Mouse (Mus musculus) forebrain, embryonic 12.5 days (tissue): ENCODE results near the gene Smarca4. TPM values are rescaled to one million over a fixed set of nuclear protein-coding genes. Genes with fewer than 3 reads are reported as not detected.

Source experiments
- ATAC-seq: fragments of 200-750 bp; cut with Nextera tagmentation; 2 replicates; pipeline ENCODE4 v1.8.0; 2017; ENCODE audit warnings: moderate TSS enrichment; ENCODE audit not compliant: low FRiP score
- H3K27ac ChIP-seq: fragments of 300-500 bp; sonication (generic); 2 replicates; pipeline ENCODE4 v1.5.1; 2016; ENCODE audit warnings: mild to moderate bottlenecking
- H3K27me3 ChIP-seq: fragments of 300-500 bp; sonication (generic); 2 replicates; pipeline ENCODE4 v1.6.1; 2016; ENCODE audit warnings: mild to moderate bottlenecking
- H3K36me3 ChIP-seq: fragments of 300-500 bp; sonication (generic); replicated peaks from 2 replicates; pipeline ENCODE4 v1.6.1; 2016; ENCODE audit warnings: mild to moderate bottlenecking
- H3K4me1 ChIP-seq: fragments of 300-500 bp; sonication (generic); 2 replicates; pipeline ENCODE4 v1.6.1; 2016
- H3K4me2 ChIP-seq: fragments of 300-500 bp; sonication (generic); 2 replicates; pipeline ENCODE4 v1.6.1; 2016; ENCODE audit warnings: mild to moderate bottlenecking, moderate library complexity
- H3K4me3 ChIP-seq: fragments of 300-500 bp; sonication (generic); replicated peaks from 2 replicates; pipeline ENCODE4 v1.5.1; 2016; ENCODE audit warnings: mild to moderate bottlenecking
- H3K9ac ChIP-seq: fragments of 300-500 bp; sonication (generic); 2 replicates; pipeline ENCODE4 v1.6.1; 2016; ENCODE audit warnings: mild to moderate bottlenecking
- H3K9me3 ChIP-seq: fragments of 300-500 bp; sonication (generic); 2 replicates; pipeline ENCODE4 v1.6.1; 2016
- WGBS: fragments of 180-500 bp; shearing (Covaris S2); methylation state at CpG from one replicate; pipeline ENCODE4 v1.1.7; 2016; 5-methylcytosine and 5-hydroxymethylcytosine counted together
- microRNA counts: library from miRNA; unstranded; fragments of <30 nt; microRNA quantifications from one replicate; lab custom pipeline; 2017
- microRNA-seq: library from miRNA; unstranded; fragments of <30 nt; microRNA quantifications from one replicate; pipeline ENCODE4, GENCODE M21; 2017
- polyA plus RNA-seq: library from polyadenylated mRNA; unstranded; fragments of >200 nt; fragmentation: Nextera tagmentation; extraction: Ambion mirVana; gene quantifications from 2 replicates; pipeline ENCODE4 v1.2.1, GENCODE M21; 2016

Smarca4 gene
- polyA plus RNA-seq, 1 experiment from 2014 or later = 184 TPM

GRCm38 (mm10) chr9:21750370-21750769 is 134.4 kb downstream of the Smarca4 start:
- no peak overlapping the region for H3K9ac ChIP-seq
- no peak for ATAC-seq
- H3K4me2 ChIP-seq = no peak overlapping the region
- H3K36me3 ChIP-seq = peaks cover 65% of the 10 kb centered on the region
- H3K27ac ChIP-seq = no peak overlapping the region
- WGBS = 76% methylated on average over 3 of the region's 3 CpGs
- H3K4me3 ChIP-seq = no peak overlapping the region
- H3K9me3 ChIP-seq = no peaks in the 10 kb centered on the region
- no peaks in the 10 kb centered on the region for H3K27me3 ChIP-seq
- H3K4me1 ChIP-seq = no peaks in the 10 kb centered on the region

GRCm38 (mm10) chr9:21751347-21751746 is 135.4 kb downstream of the Smarca4 start:
- no peak for ATAC-seq
- 71% methylated on average over 6 of the region's 6 CpGs for WGBS
- H3K9ac ChIP-seq = no peak overlapping the region
- H3K4me2 ChIP-seq = no peak overlapping the region
- no peak overlapping the region for H3K4me3 ChIP-seq
- 0 out of 2 replicates have a peak overlapping the region, but pooled peaks have one; percentile 2 for H3K27ac ChIP-seq
- peaks cover 62% of the 10 kb centered on the region for H3K36me3 ChIP-seq
- no peaks in the 10 kb centered on the region for H3K27me3 ChIP-seq
- no peaks in the 10 kb centered on the region for H3K9me3 ChIP-seq
- H3K4me1 ChIP-seq = no peaks in the 10 kb centered on the region

- no peaks in the 10 kb centered on the region for H3K27me3 ChIP-seq
- H3K4me3 ChIP-seq = no peak overlapping the region
- H3K4me2 ChIP-seq = no peak overlapping the region
- H3K9me3 ChIP-seq = no peaks in the 10 kb centered on the region
- WGBS = 63% methylated on average over 10 of the region's 10 CpGs
- H3K4me1 ChIP-seq = no peaks in the 10 kb centered on the region
- H3K9ac ChIP-seq = no peak overlapping the region
- peaks cover 62% of the 10 kb centered on the region for H3K36me3 ChIP-seq
- ATAC-seq = no peak
- peak overlapping the region; percentile 54; the same call in 1 of the 2 replicates for H3K27ac ChIP-seq
Measured at GRCm38 (mm10) chr9:21752252-21752792, 136.4 kb downstream of the Smarca4 start.

MicroRNAs encoded within 50 kb of the gene (microRNA counts, 519-probe panel; counts per million panel counts)
- microRNA mmu-miR-1946b (lab: Ali Mortazavi, UCI) = not detected

Small RNA genes lying within 50 kb of the gene (microRNA-seq; reads per million reads assigned to microRNA genes)
- gene Mir1946b = not detected

Other genes with a start within 250 kb of the Smarca4 start
- gene Ilf3, start 248.3 kb upstream of the Smarca4 start, polyA plus RNA-seq = 335 and 363 TPM in 2 replicates
- gene Qtrt1, start 204.3 kb upstream of the Smarca4 start, polyA plus RNA-seq = 43.5 and 50.8 TPM in 2 replicates
- gene Dnm2, start 191.3 kb upstream of the Smarca4 start, polyA plus RNA-seq = 73.8 and 78.4 TPM in 2 replicates
- gene Tmed1, start 105.9 kb upstream of the Smarca4 start, polyA plus RNA-seq = 68.0 and 68.2 TPM in 2 replicates
- 4.9 and 7.2 TPM in 2 replicates for gene AB124611, start 90.0 kb upstream of the Smarca4 start, polyA plus RNA-seq
- 54.7 and 62.5 TPM in 2 replicates for gene Carm1, start 69.3 kb upstream of the Smarca4 start, polyA plus RNA-seq
- gene Timm29, start 23.4 kb upstream of the Smarca4 start, polyA plus RNA-seq = 54.5 and 55.9 TPM in 2 replicates
- gene Yipf2, start 23.3 kb upstream of the Smarca4 start, polyA plus RNA-seq = 17.3 TPM in 2 replicates
- gene Ldlr, start 107.3 kb downstream of the Smarca4 start, polyA plus RNA-seq = 34.1 and 40.3 TPM in 2 replicates
- gene Spc24, start 144.1 kb downstream of the Smarca4 start, polyA plus RNA-seq = 112 and 118 TPM in 2 replicates
- gene Kank2, start 182.6 kb downstream of the Smarca4 start, polyA plus RNA-seq = 6.1 and 6.2 TPM in 2 replicates
- gene Angptl8, start 219.3 kb downstream of the Smarca4 start, polyA plus RNA-seq = 0.45 TPM in 1 of 2 replicates, not detected in the other
- gene Dock6, start 236.5 kb downstream of the Smarca4 start, polyA plus RNA-seq = 17.5 and 18.9 TPM in 2 replicates